8 mouse cellular contexts compared by ENCODE assay signal in genomic region chr9:20642896-20643466, GRCm38 (mm10). TPM values are rescaled to one million over a fixed set of nuclear protein-coding genes. Genes with fewer than 3 reads are reported as not detected.
DNase-seq lines count a peak whose midpoint lies in the region; ATAC-seq and TF ChIP-seq lines count a peak whose summit lies in the region.

No protein-coding gene starts in this region.

- under 1% methylated on average over 30 of the region's 30 CpGs for WGBS in embryonic facial prominence, embryonic 13.5 days
- WGBS in heart, adult 2 months, result under 1% methylated on average over 30 of the region's 30 CpGs
- WGBS in kidney, adult 2 months, result under 1% methylated on average over 30 of the region's 30 CpGs
- WGBS in liver, embryonic 11.5 days, result 1% methylated on average over 30 of the region's 30 CpGs
- WGBS in stomach, postnatal 0 days, result 0% methylated on average over 30 of the region's 30 CpGs

- H3K4me1 ChIP-seq in embryonic facial prominence, embryonic 13.5 days, result peaks cover 28% of the 10 kb centered on the region
- H3K4me1 ChIP-seq in heart, adult 2 months (ENCODE audit: control insufficient read depth, insufficient read depth, low read length), result peaks cover 5% of the 10 kb centered on the region
- H3K4me1 ChIP-seq in kidney, adult 2 months (ENCODE audit: control insufficient read depth, insufficient read depth, low read length), result peaks cover 7% of the 10 kb centered on the region; the same call in 1 of the 2 replicates
- H3K4me1 ChIP-seq in liver, embryonic 11.5 days (replicated peaks; ENCODE audit: control insufficient read depth, insufficient read depth, low read length), result peaks cover 9% of the 10 kb centered on the region
- no peaks in the 10 kb centered on the region for H3K4me1 ChIP-seq in stomach, postnatal 0 days (replicated peaks; ENCODE audit: control insufficient read depth, insufficient read depth)

- peak overlapping the region; percentile 96 for H3K4me2 ChIP-seq in embryonic facial prominence, embryonic 13.5 days
- H3K4me2 ChIP-seq in liver, embryonic 11.5 days, result peak overlapping the region; percentile 79
- peak overlapping the region; percentile 99 for H3K4me2 ChIP-seq in myocyte (ENCODE audit: low read depth)
- H3K4me2 ChIP-seq in stomach, postnatal 0 days (replicated peaks; ENCODE audit: low read depth), result peak overlapping the region; percentile 94

- H3K27me3 ChIP-seq in embryonic facial prominence, embryonic 13.5 days, result no peaks in the 10 kb centered on the region
- H3K27me3 ChIP-seq in heart, adult 2 months (ENCODE audit: control insufficient read depth, insufficient read depth, low read length), result no peaks in the 10 kb centered on the region
- H3K27me3 ChIP-seq in kidney, adult 2 months (replicated peaks; ENCODE audit: control insufficient read depth, insufficient read depth, low read length), result no peaks in the 10 kb centered on the region
- no peaks in the 10 kb centered on the region for H3K27me3 ChIP-seq in liver, embryonic 11.5 days (replicated peaks; ENCODE audit: control insufficient read depth, insufficient read depth, low read length)
- H3K27me3 ChIP-seq in myocyte (ENCODE audit: control insufficient read depth, insufficient read depth, insufficient read length), result no peaks in the 10 kb centered on the region
- no peaks in the 10 kb centered on the region for H3K27me3 ChIP-seq in stomach, postnatal 0 days (ENCODE audit: control insufficient read depth, insufficient read depth, low read length)

- H3K36me3 ChIP-seq in embryonic facial prominence, embryonic 13.5 days, result peaks cover 36% of the 10 kb centered on the region
- no peaks in the 10 kb centered on the region; the same call in 1 of the 2 replicates for H3K36me3 ChIP-seq in heart, adult 2 months (ENCODE audit: control insufficient read depth, insufficient read depth, low read length)
- peaks cover 4% of the 10 kb centered on the region for H3K36me3 ChIP-seq in kidney, adult 2 months (ENCODE audit: control insufficient read depth, insufficient read depth, low read length)
- H3K36me3 ChIP-seq in liver, embryonic 11.5 days (ENCODE audit: control insufficient read depth, insufficient read depth, low read length), result peaks cover 10% of the 10 kb centered on the region
- H3K36me3 ChIP-seq in myocyte (ENCODE audit: control insufficient read depth, insufficient read depth), result no peaks in the 10 kb centered on the region
- H3K36me3 ChIP-seq in stomach, postnatal 0 days (ENCODE audit: control insufficient read depth, insufficient read depth, low read length), result peaks cover 10% of the 10 kb centered on the region

- H3K27ac ChIP-seq in embryonic facial prominence, embryonic 13.5 days, result peak overlapping the region; percentile 95
- H3K27ac ChIP-seq in heart, adult 2 months, result peak overlapping the region; percentile 92
- H3K27ac ChIP-seq in kidney, adult 2 months (ENCODE audit: insufficient read depth, low read depth, low read length), result peak overlapping the region; percentile 12; the same call in 1 of the 2 replicates
- H3K27ac ChIP-seq in liver, embryonic 11.5 days (ENCODE audit: low read depth, low read length), result peak overlapping the region; percentile 64
- H3K27ac ChIP-seq in stomach, postnatal 0 days (replicated peaks), result peak overlapping the region; percentile 91

- peak overlapping the region; percentile 45 for H3ac ChIP-seq in myocyte (ENCODE audit: control insufficient read depth, insufficient read length)

- intact Hi-C loops in heart, adult 2 months (cut with DNase I), result loop anchor here (2.0 to 10.0 kb wide), 4 partner anchors 36 to 148 kb away; partner anchors contain the start of genes Zfp266, Zfp426 and Zfp846

- peak; percentile 90 for DNase-seq in A20 (ENCODE audit: low read depth, low spot score)
- DNase-seq in adrenal gland, adult 2 months, result peak; percentile 90
- peak; percentile 82 to 88 for DNase-seq in heart, adult 2 months
- peak; percentile 93 for DNase-seq in kidney, adult 2 months
- peak; percentile 83 for DNase-seq in liver, embryonic 11.5 days (ENCODE audit: low spot score)
- peak; percentile 92 for DNase-seq in stomach, postnatal 0 days (ENCODE audit: low spot score)

- H3K9ac ChIP-seq in embryonic facial prominence, embryonic 13.5 days, result peak overlapping the region; percentile 91
- H3K9ac ChIP-seq in heart, adult 2 months (ENCODE audit: low read depth, low read length), result peak overlapping the region; percentile 34
- peak overlapping the region; percentile 86 for H3K9ac ChIP-seq in liver, embryonic 11.5 days (ENCODE audit: low read depth, low read length)
- H3K9ac ChIP-seq in stomach, postnatal 0 days (ENCODE audit: low read length), result peak overlapping the region; percentile 65

- peak overlapping the region; percentile 70 for H3K4me3 ChIP-seq in embryonic facial prominence, embryonic 13.5 days
- peak overlapping the region; percentile 99 for H3K4me3 ChIP-seq in heart, adult 2 months
- H3K4me3 ChIP-seq in kidney, adult 2 months (ENCODE audit: insufficient read depth, low read depth, low read length), result peak overlapping the region; percentile 95
- H3K4me3 ChIP-seq in liver, embryonic 11.5 days (ENCODE audit: low read depth, low read length), result peak overlapping the region; percentile 96
- peak overlapping the region; percentile 93 for H3K4me3 ChIP-seq in myocyte
- H3K4me3 ChIP-seq in stomach, postnatal 0 days (ENCODE audit: low read depth, low read length), result peak overlapping the region; percentile 79

- TF ChIP-seq POLR2A in heart, adult 2 months (IDR thresholded peaks at IDR 0.05; ENCODE audit: insufficient read depth, low read depth, low read length), result peak; percentile 66
- TF ChIP-seq POLR2A in kidney, adult 2 months (IDR thresholded peaks at IDR 0.05; ENCODE audit: low read depth, low read length), result no peak
- TF ChIP-seq POLR2A in myocyte (IDR thresholded peaks at IDR 0.05; ENCODE audit: insufficient read length, low read depth), result peak; percentile 56

- ATAC-seq in embryonic facial prominence, embryonic 13.5 days (ENCODE audit: insufficient number of reproducible peaks, insufficient read depth, low FRiP score, low TSS enrichment, low read depth), result peak; percentile 82
- ATAC-seq in liver, embryonic 11.5 days (replicated peaks; ENCODE audit: low FRiP score), result peak; percentile 82
- peak; percentile 91 for ATAC-seq in stomach, postnatal 0 days (ENCODE audit: low FRiP score, low TSS enrichment)

- 0 out of 2 replicates have a peak, but pooled peaks have one; percentile 34 for TF ChIP-seq EP300 in heart, adult 2 months (IDR thresholded peaks at IDR 0.05; ENCODE audit: insufficient read depth, low read depth, low read length)
- TF ChIP-seq EP300 in stomach, postnatal 0 days (optimal IDR thresholded peaks at IDR 0.05), result no peak

- peak; percentile 45 for TF ChIP-seq CTCF in heart, adult 2 months (IDR thresholded peaks at IDR 0.05)
- TF ChIP-seq CTCF in kidney, adult 2 months (conservative IDR thresholded peaks at IDR 0.05; ENCODE audit: insufficient read depth, insufficient read length, low read depth, low read length), result 0 out of 2 replicates have a peak, but pooled peaks have one; percentile 4
- peak; percentile 39; the same call in 1 of the 2 replicates for TF ChIP-seq CTCF in stomach, postnatal 0 days (IDR thresholded peaks at IDR 0.05; ENCODE audit: low read depth)

- no peaks in the 10 kb centered on the region for H3K9me3 ChIP-seq in embryonic facial prominence, embryonic 13.5 days
- H3K9me3 ChIP-seq in liver, embryonic 11.5 days (ENCODE audit: control insufficient read depth, low read length), result no peaks in the 10 kb centered on the region
- no peaks in the 10 kb centered on the region for H3K9me3 ChIP-seq in stomach, postnatal 0 days (ENCODE audit: control insufficient read depth, low read length)

- H3K79me2 ChIP-seq in heart, adult 2 months (replicated peaks; ENCODE audit: control insufficient read depth, insufficient read depth, low read length), result peaks cover 5% of the 10 kb centered on the region
- peaks cover 57% of the 10 kb centered on the region for H3K79me2 ChIP-seq in myocyte (ENCODE audit: control insufficient read depth, insufficient read depth)

TF ChIP-seq in myocyte, 11 proteins besides CTCF, POLR2A, EP300 and RAD21 (continues in another document):
- TF ChIP-seq USF1 (IDR thresholded peaks at IDR 0.05; ENCODE audit: low read depth), result no peak
- TF ChIP-seq TCF3 (IDR thresholded peaks at IDR 0.05; ENCODE audit: insufficient read length, low read depth), result no peak
- TF ChIP-seq MYOD1 (IDR thresholded peaks at IDR 0.05; ENCODE audit: control insufficient read depth in 1 of 3, insufficient read length in 2 of 3, low read depth in 2 of 3), result no peak

RNA-seq across cellular contexts. Expression of gene Ubl5, which starts 0.3 kb away (rescaled TPM):
- total RNA-seq in adrenal gland, adult 2 months (2021), result 100 to 1,000 TPM; 384 to 522 TPM
- polyA plus RNA-seq in adrenal gland, adult 2 months (2012; rRNA removed), result 133 and 135 TPM in 2 replicates
- polyA plus RNA-seq in embryonic facial prominence, embryonic 13.5 days (2015; fragmentation: Nextera tagmentation; extraction: Ambion mirVana), result 394 and 448 TPM in 2 replicates
- total RNA-seq in heart, adult 2 months (2021), result 100 to 1,000 TPM; 233 to 269 TPM
- polyA plus RNA-seq in heart, adult 2 months (2012; rRNA removed), result 275 and 362 TPM in 2 replicates
- polyA plus RNA-seq in kidney, adult 2 months (2012; rRNA removed), result 450 and 657 TPM in 2 replicates
- polyA plus RNA-seq in liver, embryonic 11.5 days (2014; fragmentation: Nextera tagmentation; extraction: Ambion mirVana), result 324 and 349 TPM in 2 replicates
- 762 TPM for polyA plus RNA-seq in myocyte (2012; fragmentation: generic; extraction: Trizol)
- polyA plus RNA-seq in stomach, postnatal 0 days (2015; fragmentation: Nextera tagmentation; extraction: Ambion mirVana), result 451 and 481 TPM in 2 replicates

RNA-seq across cellular contexts. Expression of gene Fbxl12, which starts 1.6 kb away (rescaled TPM):
- total RNA-seq in adrenal gland, adult 2 months (2021), result 10 to 100 TPM; 13.0 to 16.7 TPM
- 47.1 and 59.1 TPM in 2 replicates for polyA plus RNA-seq in adrenal gland, adult 2 months (2012; rRNA removed)
- polyA plus RNA-seq in embryonic facial prominence, embryonic 13.5 days (2015; fragmentation: Nextera tagmentation; extraction: Ambion mirVana), result 15.5 and 17.7 TPM in 2 replicates
- 10 to 100 TPM in 1 of 2 experiments, 1 to 10 TPM in 1; 8.8 to 10.3 TPM for total RNA-seq in heart, adult 2 months (2021)
- polyA plus RNA-seq in heart, adult 2 months (2012; rRNA removed), result 16.6 and 17.9 TPM in 2 replicates
- 22.0 and 24.7 TPM in 2 replicates for polyA plus RNA-seq in kidney, adult 2 months (2012; rRNA removed)
- polyA plus RNA-seq in liver, embryonic 11.5 days (2014; fragmentation: Nextera tagmentation; extraction: Ambion mirVana), result 8.1 and 9.1 TPM in 2 replicates
- polyA plus RNA-seq in myocyte (2012; fragmentation: generic; extraction: Trizol), result 10.6 TPM
- 7.2 and 8.2 TPM in 2 replicates for polyA plus RNA-seq in stomach, postnatal 0 days (2015; fragmentation: Nextera tagmentation; extraction: Ambion mirVana)

RNA-seq across cellular contexts. Expression of gene Pin1, which starts 8.9 kb away (rescaled TPM):
- 10 to 100 TPM; 20.8 to 26.9 TPM for total RNA-seq in adrenal gland, adult 2 months (2021)
- 20.4 and 24.2 TPM in 2 replicates for polyA plus RNA-seq in adrenal gland, adult 2 months (2012; rRNA removed)
- 48.3 and 52.3 TPM in 2 replicates for polyA plus RNA-seq in embryonic facial prominence, embryonic 13.5 days (2015; fragmentation: Nextera tagmentation; extraction: Ambion mirVana)
- 10 to 100 TPM; 17.8 to 18.6 TPM for total RNA-seq in heart, adult 2 months (2021)
- 18.8 and 20.8 TPM in 2 replicates for polyA plus RNA-seq in heart, adult 2 months (2012; rRNA removed)
- 18.3 and 18.9 TPM in 2 replicates for polyA plus RNA-seq in kidney, adult 2 months (2012; rRNA removed)
- 58.8 and 59.7 TPM in 2 replicates for polyA plus RNA-seq in liver, embryonic 11.5 days (2014; fragmentation: Nextera tagmentation; extraction: Ambion mirVana)
- 36.8 TPM for polyA plus RNA-seq in myocyte (2012; fragmentation: generic; extraction: Trizol)
- 28.2 and 28.7 TPM in 2 replicates for polyA plus RNA-seq in stomach, postnatal 0 days (2015; fragmentation: Nextera tagmentation; extraction: Ambion mirVana)

Comparison
In these comparisons a context has a peak if more than half of its experiments do, and no peak if none do; other contexts are left out.
1. Peak in every context shown above with its lines: DNase-seq, ATAC-seq, H3K4me3 ChIP-seq and H3K27ac ChIP-seq.
2. H3K27ac ChIP-seq: peak in every context shown above with its lines; median percentile 95 in embryonic facial prominence, embryonic 13.5 days; 92 in heart, adult 2 months; 91 in stomach, postnatal 0 days; 64 in liver, embryonic 11.5 days; 12 in kidney, adult 2 months.
3. H3K9ac ChIP-seq: peak in every context shown above with its lines; median percentile 91 in embryonic facial prominence, embryonic 13.5 days; 86 in liver, embryonic 11.5 days; 65 in stomach, postnatal 0 days; 34 in heart, adult 2 months.